Mouse (Mus musculus): ENCODE measurements around the gene Tfg. TPM values are rescaled to one million over a fixed set of nuclear protein-coding genes. Genes with fewer than 3 reads are reported as not detected.

Tfg gene
- total RNA-seq, 2 experiments from 2014 or later, result 65.6 to 71.6 TPM

- no peak for DNase-seq (ENCODE audit: low spot score in 2 of 2)
- intact Hi-C loops (cut with DNase I), result no loop called here
Observed at GRCm38 (mm10) chr16:56655193-56655910, 61.9 kb downstream of the Tfg start.

GRCm38 (mm10) chr16:56646382-56647172 lies 70.7 kb downstream of the Tfg start:
- intact Hi-C loops (cut with DNase I), result no loop called here
- peak in 1 of 2 experiments; percentile 8 for DNase-seq (ENCODE audit: low spot score in 2 of 2)

- intact Hi-C loops (cut with DNase I), result no loop called here
Observed at GRCm38 (mm10) chr16:56645251-56645650, 72.0 kb downstream of the Tfg start.

More at GRCm38 (mm10) chr16:56645251-56645650, 72.0 kb downstream of the Tfg start:
- no peak for DNase-seq (ENCODE audit: low spot score in 2 of 2)

Other genes with a start within 250 kb of the Tfg start
- 10 to 100 TPM in 1 of 2 experiments, 1 to 10 TPM in 1; 6.2 to 14.1 TPM for gene Abi3bp, start 239.6 kb downstream of the Tfg start, total RNA-seq (2021)
- not detected for gene Adgrg7, start 78.4 kb upstream of the Tfg start, total RNA-seq (2021)
- gene Tmem45a, start 168.7 kb upstream of the Tfg start, total RNA-seq (2021), result 1 to 10 TPM; 1.7 to 3.2 TPM
- 1 to 10 TPM; 1.3 to 2.5 TPM for gene Lnp1, start 210.6 kb upstream of the Tfg start, total RNA-seq (2021)